Mouse (Mus musculus): ENCODE measurements around the gene Epo.

Epo gene

DNA sequence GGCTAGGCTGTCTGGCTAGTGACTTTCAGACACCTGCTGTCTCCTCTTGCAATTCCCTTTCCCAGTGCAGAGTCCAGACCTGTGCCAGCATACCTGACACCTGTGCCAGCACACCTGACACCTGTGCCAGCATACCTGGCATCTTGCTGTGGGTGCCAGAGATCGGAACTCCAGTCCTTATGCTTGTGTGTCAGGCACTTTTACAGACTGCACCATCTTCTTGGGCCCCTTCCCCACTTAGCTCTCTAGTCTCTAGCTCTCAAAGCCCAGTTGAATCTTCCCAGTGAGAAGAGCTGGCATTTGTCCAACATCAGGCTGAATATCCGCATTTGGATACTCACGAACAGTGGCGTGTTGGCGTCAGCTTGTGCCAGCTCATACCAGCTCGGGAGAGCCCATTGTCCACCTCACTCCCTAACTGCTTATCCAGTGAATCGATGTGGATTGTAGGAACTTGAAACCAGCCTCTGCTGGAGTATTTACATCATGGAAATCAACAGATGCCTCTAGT is 6.3 kb upstream of the Epo start:
- DNase-seq (ENCODE audit: low spot score), result no peak

DNA sequence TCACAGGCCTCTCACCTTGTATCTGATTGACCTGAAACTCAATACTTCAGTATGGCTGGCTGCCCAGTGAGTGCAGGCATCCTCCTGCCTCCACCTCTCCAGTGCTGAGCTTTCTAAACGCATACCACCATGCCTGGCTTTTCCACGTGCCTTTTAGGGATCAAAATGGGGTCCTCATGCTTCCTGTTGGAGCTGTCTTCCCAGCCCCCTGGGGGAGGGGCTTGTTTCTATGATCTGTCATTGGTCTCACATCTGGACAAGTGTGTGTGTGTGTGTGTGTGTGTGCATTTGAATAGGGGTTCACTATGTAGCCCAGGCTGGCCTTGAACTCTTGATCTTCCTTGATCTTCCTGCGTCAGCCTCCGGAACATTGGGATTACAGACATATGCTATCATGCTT is 4.4 kb upstream of the Epo start:
- no peak for DNase-seq (ENCODE audit: low spot score)

DNA sequence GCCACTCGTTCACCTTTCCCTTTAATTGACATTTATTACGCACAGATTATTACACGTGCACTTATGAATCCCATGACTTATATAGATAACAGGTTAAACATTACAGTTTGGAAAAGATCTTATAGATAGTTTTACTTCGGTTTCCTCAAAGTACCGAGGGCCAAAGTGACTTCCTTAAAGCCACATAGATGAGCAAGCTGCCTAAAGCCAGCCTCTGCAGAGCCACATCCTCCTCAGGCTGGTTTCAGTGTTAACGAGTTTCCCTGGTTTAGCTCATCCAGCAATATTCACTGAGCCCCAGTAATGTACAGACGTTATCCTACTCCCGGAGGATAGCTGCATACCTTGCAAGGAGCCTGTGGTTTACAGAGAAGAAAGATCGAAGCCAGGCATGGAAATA is 2.3 kb upstream of the Epo start:
- no peak for DNase-seq (ENCODE audit: low spot score)

DNA sequence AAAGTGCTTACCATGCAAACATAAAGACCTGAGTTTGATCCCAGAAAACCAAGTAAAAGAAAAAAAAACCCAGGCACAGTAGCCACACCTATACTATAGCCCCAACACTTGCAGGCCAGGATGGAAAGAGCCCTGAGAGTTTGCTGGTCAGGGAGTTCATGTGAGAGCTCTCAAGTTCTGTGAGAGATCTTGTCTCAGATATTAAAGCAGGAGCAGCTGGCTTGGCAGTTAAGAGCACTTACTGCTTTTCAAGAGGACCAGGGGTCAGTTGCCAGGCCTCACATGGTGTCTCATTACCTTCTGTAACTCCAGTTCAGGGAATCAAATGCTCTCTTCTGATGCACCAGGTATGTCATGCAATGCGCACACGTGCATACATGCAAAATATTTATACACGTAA is 1.7 kb upstream of the Epo start:
- no peak for DNase-seq (ENCODE audit: low spot score)

DNA sequence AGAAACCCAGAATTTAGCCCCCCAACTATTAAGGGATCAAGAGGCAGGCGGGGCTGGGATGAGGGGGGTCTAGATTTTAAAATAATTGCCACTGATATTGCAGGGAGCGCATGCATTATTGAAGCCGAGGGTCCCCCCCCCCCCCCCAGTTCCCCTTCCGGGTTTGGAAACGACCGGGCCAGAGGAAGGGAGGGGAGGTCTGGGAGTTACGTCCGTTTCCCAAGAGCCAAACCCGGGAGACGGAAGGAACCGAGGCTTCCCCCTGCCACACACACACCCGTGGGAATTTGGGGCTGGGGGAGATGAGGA is 280 bp downstream of the Epo start:
- no peak for DNase-seq (ENCODE audit: low spot score)

DNA sequence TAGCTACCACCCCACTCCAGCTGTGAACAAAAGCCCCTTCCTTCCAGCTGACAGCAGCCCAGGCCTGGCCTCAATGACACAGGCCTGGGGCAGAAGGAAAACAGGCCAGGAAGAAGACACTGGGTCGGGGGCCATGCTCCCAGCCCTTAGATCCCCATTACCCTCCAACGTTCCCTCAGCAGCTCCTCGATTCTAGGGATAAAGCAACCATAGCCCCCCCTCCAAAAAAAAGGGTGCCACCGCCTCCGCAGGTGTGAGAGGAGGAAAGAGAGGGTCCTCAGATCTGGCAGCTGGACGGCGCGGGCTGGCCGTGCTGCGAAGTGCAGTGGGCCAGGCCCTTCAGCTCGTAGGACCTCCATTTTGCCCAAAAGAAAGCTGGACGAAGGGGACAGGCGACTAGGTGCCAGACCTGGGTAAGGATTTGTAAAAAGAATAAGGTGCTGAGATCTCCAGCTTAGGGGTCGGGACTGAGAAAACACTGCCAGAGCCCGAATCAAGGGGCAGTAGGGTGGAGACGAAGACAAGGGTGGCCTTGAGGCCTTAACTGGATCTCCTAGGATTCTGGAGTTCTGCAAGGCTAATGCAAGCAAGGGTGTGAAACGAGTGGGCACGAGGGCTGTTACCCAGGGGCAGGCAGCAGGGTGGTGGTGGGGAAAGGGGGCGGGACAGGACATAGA is 773 bp downstream of the Epo start:
- DNase-seq (ENCODE audit: low spot score), result peak; percentile 40

DNA sequence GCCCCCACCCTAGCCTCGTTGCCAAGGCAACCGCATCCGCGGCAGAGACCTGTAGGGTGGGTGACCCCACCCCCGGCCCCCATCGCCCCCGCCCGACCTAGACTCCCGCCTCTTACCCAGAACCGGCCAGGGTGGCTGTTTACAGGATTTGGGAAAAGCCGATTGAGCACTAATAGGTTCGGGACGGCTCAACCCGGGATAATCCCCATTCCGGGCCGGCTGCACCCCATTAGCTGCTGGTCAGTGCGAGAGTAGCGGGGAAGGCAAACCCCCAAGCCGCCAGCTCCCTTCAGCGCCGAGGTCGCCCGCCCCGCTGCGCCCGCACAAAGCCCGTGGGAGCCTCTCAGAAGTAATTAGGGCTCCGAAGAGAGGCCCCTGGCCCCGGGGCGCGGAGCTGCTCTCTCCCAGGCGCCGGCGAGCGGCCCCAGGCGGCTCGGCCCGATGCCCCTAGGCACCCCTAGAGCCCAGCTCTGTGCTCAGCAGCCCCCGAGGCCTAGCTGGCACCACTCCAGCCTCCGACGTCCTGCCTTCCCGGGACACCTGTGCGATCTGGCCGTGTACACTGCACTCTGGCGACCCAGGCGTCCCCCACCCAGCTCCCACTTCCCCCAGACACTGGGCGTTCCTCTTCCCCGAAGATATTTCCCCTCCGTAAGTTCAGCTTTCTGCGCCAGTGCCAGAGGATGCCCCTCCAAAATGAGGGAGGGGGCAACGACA is 1.5 kb downstream of the Epo start:
- DNase-seq (ENCODE audit: low spot score), result no peak

DNA sequence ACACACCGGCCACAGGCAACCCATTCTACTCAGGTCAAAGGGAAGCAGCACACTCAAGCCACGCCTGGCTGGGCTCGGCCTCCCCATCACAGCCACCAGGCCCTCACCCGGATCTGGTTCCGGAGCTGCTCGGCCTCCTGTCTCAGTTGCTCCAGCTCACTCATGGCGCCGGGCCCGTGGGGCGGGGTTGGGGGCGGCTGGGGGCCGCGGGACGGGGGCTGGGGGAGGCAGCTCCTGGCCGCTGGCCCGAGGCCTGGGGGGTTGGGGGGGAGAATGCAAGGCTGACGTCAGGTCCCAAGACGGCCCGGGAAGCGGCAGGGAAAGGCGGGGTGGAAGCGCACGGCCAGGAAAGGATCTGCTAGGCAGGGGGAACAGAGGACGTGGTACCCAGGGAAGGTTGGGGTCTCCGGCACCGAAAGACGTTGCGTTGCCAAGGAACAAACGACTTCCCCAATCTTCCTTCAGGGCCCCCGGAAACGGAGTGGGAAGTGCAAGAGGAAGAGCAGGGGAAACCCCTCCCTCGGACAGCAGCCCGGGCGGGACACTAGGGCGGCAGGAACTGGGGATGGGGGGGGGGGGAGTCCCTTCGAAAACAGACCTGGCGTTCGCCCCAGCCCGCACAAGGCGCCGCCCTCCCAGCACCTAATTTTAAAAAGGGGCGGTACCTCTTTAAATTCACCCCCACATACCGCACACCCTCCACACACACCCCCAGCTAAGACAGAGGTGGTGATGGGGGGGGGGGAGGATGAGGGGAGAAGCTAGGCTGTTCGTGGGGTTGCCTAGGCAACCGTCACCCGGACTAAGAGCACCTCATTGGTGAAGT is 2.2 kb downstream of the Epo start:
- DNase-seq (ENCODE audit: low spot score), result peak; percentile 46

DNA sequence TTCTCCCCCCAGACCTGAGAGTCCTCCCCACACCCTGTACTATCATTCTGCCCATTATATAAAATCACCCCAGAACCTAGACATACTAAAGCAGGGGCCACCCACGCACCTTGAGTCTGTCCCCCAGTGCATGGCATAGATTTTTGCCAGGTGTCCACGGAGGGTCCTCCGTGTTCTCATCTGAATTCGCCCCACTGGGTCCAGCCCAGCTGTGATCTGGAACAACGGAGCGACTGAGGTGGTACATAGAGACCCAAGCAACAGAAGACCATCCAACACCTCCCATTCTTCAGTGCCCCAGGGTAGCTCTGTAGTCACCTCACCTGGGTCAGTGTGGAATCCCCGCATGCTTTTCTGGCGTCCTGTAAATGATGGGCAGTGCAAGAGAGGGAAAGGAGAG is 3.0 kb downstream of the Epo start:
- no peak for DNase-seq (ENCODE audit: low spot score)

DNA sequence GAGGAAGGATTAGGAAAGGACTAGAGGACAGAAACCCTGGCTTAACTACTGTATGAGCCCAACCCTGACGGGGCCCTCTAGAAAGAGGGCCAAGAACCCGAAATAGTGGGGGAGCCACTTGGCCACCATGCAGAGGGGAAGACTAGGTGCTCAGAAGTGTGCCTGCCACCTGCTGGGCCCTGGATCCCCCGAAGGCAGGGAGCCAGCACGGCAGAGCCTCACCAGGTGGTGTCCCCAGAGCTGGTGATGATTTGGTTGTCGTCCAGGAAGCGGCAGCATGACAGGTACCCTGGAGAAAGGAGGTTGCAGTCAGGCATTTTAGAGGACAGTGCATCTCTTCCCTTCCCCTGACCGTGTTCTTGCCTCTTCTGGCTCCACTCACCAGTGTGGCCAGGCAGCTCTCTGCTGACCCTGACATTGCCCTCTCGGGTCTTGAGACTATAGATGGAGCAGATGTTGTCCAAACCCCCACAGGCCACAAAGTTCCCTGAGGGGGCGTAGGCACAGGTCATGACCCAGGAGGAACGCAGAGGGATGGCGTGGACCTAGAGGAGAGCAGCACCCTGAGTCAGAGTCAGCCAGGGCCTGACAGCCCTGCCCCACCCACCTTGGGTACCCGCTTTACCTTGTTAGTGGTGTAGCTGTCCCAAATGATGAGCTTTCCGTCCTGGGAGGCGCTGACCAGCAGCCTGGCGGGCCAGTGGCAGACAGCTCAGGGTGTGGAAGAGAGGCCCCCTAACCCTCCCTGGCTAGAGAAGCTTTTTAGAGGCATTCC is 3.6 kb downstream of the Epo start:
- DNase-seq (ENCODE audit: low spot score), result no peak

DNA sequence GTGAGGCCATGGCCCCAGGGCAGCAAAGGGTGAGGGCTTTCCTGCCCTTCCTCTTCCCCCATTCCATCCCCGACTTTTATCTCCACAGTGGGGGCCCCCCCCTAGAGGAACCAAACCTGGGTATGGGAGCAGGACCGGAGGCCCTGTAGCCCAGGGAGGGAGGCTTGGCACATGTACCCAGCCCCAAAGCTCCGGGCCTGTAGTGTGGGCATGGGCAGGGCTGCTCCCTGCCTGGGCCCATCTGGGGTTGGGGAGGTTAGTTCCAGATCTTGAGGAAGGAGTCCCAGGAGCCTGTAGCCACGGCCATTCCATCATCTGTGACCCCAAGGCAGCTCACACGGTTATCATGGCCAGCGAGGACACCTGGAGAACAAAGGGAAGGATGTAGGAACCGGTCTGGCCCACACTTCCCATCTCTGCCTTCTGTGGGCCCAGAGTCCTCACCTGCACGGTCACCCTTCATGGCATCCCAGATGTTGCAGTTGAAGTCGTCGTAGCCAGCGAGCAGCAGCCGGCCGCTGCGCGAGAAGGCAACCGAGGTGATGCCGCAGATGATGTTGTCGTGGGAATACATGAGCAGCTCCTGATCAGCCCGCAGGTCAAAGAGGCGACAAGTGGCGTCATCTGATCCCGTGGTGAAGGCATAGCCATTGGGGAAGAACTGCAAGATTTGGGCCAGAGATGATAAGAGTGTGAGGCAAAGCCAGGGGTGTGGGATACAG is 4.6 kb downstream of the Epo start:
- DNase-seq (ENCODE audit: low spot score), result no peak

DNA sequence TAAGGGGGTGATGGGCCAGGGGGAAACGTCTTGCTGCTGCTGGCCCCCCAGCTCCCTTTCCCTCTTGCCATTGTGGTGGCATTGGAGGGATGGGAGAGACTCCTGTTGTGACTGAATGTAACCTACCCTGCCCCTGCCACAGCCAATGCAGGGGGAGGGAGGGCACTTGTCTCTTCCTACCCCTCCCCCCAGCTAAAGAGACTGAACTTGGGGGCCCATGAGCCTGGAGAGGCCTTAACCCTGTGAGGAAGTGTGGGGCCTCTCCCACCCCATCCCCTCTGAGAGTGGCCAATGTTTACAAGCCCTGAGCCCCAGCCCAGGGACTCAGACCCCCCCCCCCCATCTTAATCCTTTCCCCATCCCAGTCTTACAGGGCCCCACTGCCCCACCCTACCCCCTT is 5.6 kb downstream of the Epo start:
- no peak for DNase-seq (ENCODE audit: low spot score)

DNA sequence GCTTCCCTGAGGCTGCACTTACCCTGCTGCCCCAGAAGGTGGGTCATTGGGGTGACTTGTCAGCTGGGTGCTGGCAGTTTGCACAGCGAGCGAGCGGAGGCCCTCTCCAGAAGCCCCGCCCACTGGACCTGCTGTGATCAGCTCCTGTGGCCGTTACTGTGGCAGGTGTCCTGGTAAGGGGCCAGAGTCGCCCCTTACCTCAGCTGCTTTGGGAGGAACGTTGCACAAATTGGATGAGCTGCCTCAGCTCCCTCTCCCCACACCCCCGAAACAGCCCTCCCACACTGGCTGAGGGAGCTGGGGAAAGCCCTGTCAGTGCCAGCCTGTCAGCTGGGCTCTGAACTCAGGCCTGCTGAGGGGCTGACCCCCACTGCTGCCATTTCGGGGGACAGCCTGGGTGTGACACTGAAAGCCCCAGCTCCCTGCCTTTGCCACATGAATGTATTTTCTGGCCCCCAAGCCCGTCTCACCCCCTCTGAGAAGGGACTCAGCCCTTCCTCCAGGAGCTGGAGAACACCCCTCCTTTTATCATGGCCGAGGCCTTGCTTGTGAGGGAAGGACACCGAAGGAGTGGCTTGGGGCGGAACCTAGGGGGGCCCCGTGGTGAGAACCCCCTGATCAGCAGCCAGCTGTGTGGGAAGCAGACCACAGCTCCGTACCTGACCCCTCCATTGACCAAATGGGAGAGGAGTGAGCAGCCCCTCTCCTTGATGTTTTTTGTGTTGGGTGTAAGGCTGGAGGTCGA is 6.7 kb downstream of the Epo start:
- no peak for DNase-seq (ENCODE audit: low spot score)

DNA sequence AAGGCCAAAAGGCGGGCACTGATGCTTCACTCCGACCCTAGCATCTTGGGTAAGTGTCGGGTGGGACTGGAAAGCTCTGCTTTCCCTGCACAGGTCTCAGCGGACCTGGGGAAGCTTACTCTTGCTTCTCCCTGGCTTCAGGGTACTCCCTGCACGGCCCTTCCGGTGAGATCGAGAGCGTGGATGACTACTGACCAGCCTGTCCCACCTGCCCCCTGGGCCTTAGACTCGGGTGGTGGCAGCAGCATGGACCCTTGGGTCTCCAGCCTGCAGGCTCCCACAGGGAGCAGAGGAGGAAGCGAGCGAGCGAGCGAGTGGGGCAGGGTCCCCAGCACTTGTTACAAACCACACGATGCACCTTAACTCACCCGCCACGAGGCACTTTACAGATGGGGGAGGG is 7.5 kb downstream of the Epo start:
- DNase-seq (ENCODE audit: low spot score), result no peak

DNA sequence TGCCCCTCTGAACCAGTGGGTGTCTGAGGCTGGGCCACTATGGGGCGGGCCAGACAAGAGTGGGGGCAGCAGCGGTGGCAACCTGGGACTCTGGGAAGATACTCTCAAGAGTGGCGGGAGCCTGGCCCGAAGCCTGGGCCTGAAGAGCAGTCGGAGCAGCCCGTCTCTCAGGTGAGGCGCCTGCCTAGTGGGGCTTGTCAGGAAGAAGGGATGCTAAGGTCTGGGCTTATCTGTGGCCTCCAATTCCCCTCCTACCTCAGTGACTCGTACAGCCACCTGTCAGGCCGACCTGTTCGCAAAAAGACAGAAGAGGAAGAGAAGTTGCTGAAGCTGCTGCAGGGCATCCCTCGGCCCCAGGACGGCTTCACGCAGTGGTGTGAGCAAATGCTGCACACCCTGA is 8.4 kb downstream of the Epo start:
- DNase-seq (ENCODE audit: low spot score), result no peak

DNA sequence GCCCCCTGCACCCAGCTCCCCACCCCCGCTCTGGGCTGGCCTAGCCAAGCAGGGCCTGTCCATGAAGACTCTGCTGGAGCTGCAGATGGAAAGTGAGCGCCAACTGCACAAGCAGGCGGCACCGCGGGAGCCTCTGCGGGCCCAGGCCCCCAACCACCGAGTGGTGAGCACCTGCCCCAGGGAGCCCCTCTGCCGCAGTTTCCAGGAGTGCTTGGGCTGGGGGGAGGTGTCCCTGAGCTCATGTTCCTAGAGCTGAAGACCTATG is 8.9 kb downstream of the Epo start:
- no peak for DNase-seq (ENCODE audit: low spot score)

DNA sequence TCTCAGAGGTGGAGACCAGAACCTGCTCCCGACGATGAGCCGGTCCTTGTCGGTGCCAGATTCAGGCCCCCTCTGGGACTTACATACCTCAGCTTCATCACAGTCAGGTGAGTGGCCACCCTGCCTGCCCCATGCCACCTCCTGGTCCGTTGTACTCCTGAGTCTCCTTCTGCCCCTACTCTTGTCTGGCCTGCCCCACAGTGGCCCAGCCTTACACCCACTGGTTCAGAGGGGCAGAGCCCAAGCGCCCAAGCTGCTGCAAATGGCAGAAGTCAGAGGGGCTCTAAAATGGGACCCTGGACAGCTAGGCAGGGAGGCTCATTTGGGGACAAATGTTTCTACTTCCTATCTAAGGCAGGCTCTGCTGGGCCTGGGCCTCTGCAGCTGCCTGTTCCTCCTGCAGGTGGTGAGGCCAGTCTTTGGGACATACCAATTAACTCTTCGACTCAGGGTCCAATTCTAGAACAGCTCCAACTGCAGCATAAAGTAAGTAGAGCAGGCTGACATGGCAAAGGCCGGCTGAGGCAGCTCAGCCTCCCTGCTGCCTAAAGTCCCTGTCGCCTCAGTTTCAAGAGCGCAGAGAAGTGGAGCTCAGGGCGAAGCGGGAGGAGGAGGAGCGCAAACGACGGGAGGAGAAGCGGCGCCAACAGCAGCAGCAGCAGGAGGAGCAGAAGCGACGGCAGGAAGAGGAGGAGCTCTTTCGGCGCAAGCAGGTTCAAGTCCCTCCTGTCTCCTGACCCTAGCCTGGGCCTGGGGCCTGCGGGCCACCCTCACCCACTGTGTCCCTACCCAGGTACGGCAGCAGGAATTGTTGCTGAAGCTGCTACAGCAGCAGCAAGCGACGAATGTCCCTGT is 9.4 kb downstream of the Epo start:
- DNase-seq (ENCODE audit: low spot score), result no peak

DNA sequence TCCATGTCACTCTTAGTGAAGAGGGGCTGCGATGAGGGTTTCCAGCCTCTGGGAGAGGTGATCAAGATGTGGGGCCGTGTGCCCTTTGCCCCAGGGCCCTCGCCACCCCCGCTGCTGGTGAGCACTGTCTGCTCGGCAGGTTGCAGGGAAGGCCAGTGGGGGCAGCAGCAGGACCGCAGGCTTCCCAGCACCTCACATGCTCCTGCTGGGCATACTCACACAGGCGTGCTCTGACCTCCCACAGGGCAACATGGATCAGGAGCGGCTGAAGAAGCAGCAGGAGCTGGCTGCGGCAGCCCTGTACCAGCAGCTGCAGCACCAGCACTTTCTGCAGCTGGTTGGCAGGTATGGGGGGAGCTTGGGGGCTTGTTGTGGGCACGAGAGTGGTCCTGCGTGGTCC is 10.3 kb downstream of the Epo start:
- no peak for DNase-seq (ENCODE audit: low spot score)

DNA sequence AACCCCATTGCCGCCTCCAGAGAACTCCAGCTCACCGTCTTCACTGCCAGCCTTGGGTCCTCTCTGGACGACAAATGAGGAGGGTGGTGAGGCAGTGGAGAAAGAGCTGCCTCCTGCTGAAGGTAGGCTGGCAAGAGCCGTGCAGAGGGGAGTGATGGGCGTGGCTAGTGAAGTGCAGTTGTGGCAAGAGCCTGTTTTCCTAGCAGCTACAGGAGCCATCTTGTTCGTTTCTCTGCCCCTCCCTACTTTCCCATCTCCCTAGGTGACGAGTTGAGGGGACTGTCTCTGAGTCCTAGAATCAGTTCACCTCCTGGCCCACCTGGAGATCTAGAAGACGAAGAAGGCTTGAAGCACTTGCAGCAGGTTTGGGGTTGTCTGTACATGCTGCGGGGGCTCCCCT is 11.2 kb downstream of the Epo start:
- DNase-seq (ENCODE audit: low spot score), result no peak
